Mouse (Mus musculus): ENCODE measurements at regions not wholly inside any gene's neighbourhood (a gene's known extent, or its start where the extent isn't known, plus 50 kb on each side); places are given as distances from the start of the nearest gene placed in this dataset.

GRCm38 (mm10) chr3:34773678-34774425, 123.6 kb downstream of the Sox2 start:
- TF ChIP-seq CTCF (IDR thresholded peaks at IDR 0.05; ENCODE audit: low read depth, low read length), result no peak
- TF ChIP-seq GATA1 (IDR thresholded peaks at IDR 0.05; ENCODE audit: borderline replicate concordance, low read length), result no peak
- TF ChIP-seq POLR2AphosphoS5 (IDR thresholded peaks at IDR 0.05; ENCODE audit: insufficient replicate concordance, low read depth, low read length), result no peak
- no peak for TF ChIP-seq GATA2 (IDR thresholded peaks at IDR 0.05; ENCODE audit: borderline replicate concordance, low read depth, low read length)
- no peak for TF ChIP-seq TAL1 (conservative IDR thresholded peaks at IDR 0.05; ENCODE audit: low read depth, low read length)

Measured in G1E (cell line).